Mouse (Mus musculus) intestine, embryonic 16.5 days (tissue): ENCODE data around the gene Stk38l. TPM values are rescaled to one million over a fixed set of nuclear protein-coding genes. Genes with fewer than 3 reads are reported as not detected.

Source experiments
- ATAC-seq: fragments of 200-750 bp; cut with Nextera tagmentation; 2 replicates; pipeline ENCODE4 v1.8.0; 2017; ENCODE audit warnings: moderate TSS enrichment, moderate library complexity
- H3K27ac ChIP-seq: fragments of 300-500 bp; sonication (generic); 2 replicates; pipeline ENCODE4 v1.5.1; 2014; ENCODE audit warnings: mild to moderate bottlenecking, low read length
- H3K27me3 ChIP-seq: fragments of 300-500 bp; sonication (generic); replicated peaks from 2 replicates; pipeline ENCODE4 v1.6.1; 2014; ENCODE audit warnings: low read length, control low read depth, mixed read lengths; ENCODE audit not compliant: control insufficient read depth, insufficient read depth
- H3K36me3 ChIP-seq: fragments of 300-500 bp; sonication (generic); 2 replicates; pipeline ENCODE4 v1.6.1; 2014; ENCODE audit warnings: low read length, control low read depth; ENCODE audit not compliant: control insufficient read depth, insufficient read depth
- H3K4me1 ChIP-seq: fragments of 300-500 bp; sonication (generic); 2 replicates; pipeline ENCODE4 v1.6.1; 2014; ENCODE audit warnings: low read length, control low read depth, mixed read lengths; ENCODE audit not compliant: control insufficient read depth, insufficient read depth
- H3K4me2 ChIP-seq: fragments of 300-500 bp; sonication (generic); 2 replicates; pipeline ENCODE4 v1.6.1; 2014; ENCODE audit warnings: low read depth, low read length, control low read depth
- H3K4me3 ChIP-seq: fragments of 300-500 bp; sonication (generic); 2 replicates; pipeline ENCODE4 v1.5.1; 2014; ENCODE audit warnings: mild to moderate bottlenecking, low read length
- H3K9ac ChIP-seq: fragments of 300-500 bp; sonication (generic); 2 replicates; pipeline ENCODE4 v1.6.1; 2014; ENCODE audit warnings: low read depth, low read length
- H3K9me3 ChIP-seq: fragments of 300-500 bp; sonication (generic); 2 replicates; pipeline ENCODE4 v1.6.1; 2016; ENCODE audit warnings: low read length, control low read depth; ENCODE audit not compliant: control insufficient read depth
- WGBS: fragments of 180-500 bp; shearing (Covaris S2); extraction: QIAGEN DNeasy Blood & Tissue Kit; methylation state at CpG from one replicate; pipeline ENCODE4 v1.1.7; 2014; 5-methylcytosine and 5-hydroxymethylcytosine counted together
- polyA plus RNA-seq: library from polyadenylated mRNA; unstranded; fragments of >200 nt; fragmentation: Nextera tagmentation; extraction: Ambion mirVana; gene quantifications from 2 replicates; pipeline ENCODE4 v1.2.1, GENCODE M21; 2015

The Stk38l gene
- polyA plus RNA-seq, 1 experiment from 2014 or later: 17.9 TPM

- H3K27me3 ChIP-seq: no peaks in the 10 kb centered on the region
- no peak for ATAC-seq
- H3K4me2 ChIP-seq: no peak overlapping the region
- no peaks in the 10 kb centered on the region for H3K36me3 ChIP-seq
- no peaks in the 10 kb centered on the region for H3K4me1 ChIP-seq
- H3K27ac ChIP-seq: no peak overlapping the region
- WGBS: 77% methylated on average over 5 of the region's 5 CpGs
- no peak overlapping the region for H3K4me3 ChIP-seq
- H3K9ac ChIP-seq: no peak overlapping the region
- no peaks in the 10 kb centered on the region for H3K9me3 ChIP-seq
Observed at GRCm38 (mm10) chr6:146697767-146698166, 27.0 kb upstream of the Stk38l start.

GRCm38 (mm10) chr6:146698376-146698775 is 26.4 kb upstream of the Stk38l start:
- 92% methylated on average over 4 of the region's 4 CpGs for WGBS
- no peak for ATAC-seq
- H3K27me3 ChIP-seq: no peaks in the 10 kb centered on the region

GRCm38 (mm10) chr6:146700461-146700860 is 24.3 kb upstream of the Stk38l start:
- Histone ChIP-seq H3K4me3 (no peak overlapping the region), H3K4me1 (no peaks in the 10 kb centered on the region), H3K27ac (no peak overlapping the region), H3K4me2 (no peak overlapping the region), H3K27me3 (no peaks in the 10 kb centered on the region), H3K36me3 (no peaks in the 10 kb centered on the region), H3K9ac (no peak overlapping the region), H3K9me3 (no peaks in the 10 kb centered on the region)
- no peak for ATAC-seq
- WGBS: 95% methylated on average over 1 of the region's 1 CpGs

More at GRCm38 (mm10) chr6:146698376-146698775, 26.4 kb upstream of the Stk38l start:
- H3K4me1 ChIP-seq: no peaks in the 10 kb centered on the region
- no peak overlapping the region for H3K27ac ChIP-seq
- H3K9me3 ChIP-seq: no peaks in the 10 kb centered on the region
- no peaks in the 10 kb centered on the region for H3K36me3 ChIP-seq
- no peak overlapping the region for H3K9ac ChIP-seq
- H3K4me2 ChIP-seq: no peak overlapping the region
- no peak overlapping the region for H3K4me3 ChIP-seq

GRCm38 (mm10) chr6:146702126-146702881 is 22.5 kb upstream of the Stk38l start:
- Histone ChIP-seq H3K27ac (no peak overlapping the region), H3K4me2 (no peak overlapping the region), H3K9ac (no peak overlapping the region), H3K9me3 (no peaks in the 10 kb centered on the region), H3K4me1 (no peaks in the 10 kb centered on the region), H3K36me3 (no peaks in the 10 kb centered on the region), H3K27me3 (no peaks in the 10 kb centered on the region), H3K4me3 (no peak overlapping the region)
- 53% methylated on average over 11 of the region's 11 CpGs for WGBS
- ATAC-seq: no peak

GRCm38 (mm10) chr6:146703351-146703750 is 21.4 kb upstream of the Stk38l start:
- no peak for ATAC-seq

GRCm38 (mm10) chr6:146705631-146706030 is 19.2 kb upstream of the Stk38l start:
- Histone ChIP-seq H3K4me1 (no peaks in the 10 kb centered on the region), H3K4me3 (no peak overlapping the region), H3K36me3 (no peaks in the 10 kb centered on the region), H3K27me3 (no peaks in the 10 kb centered on the region), H3K9ac (no peak overlapping the region), H3K4me2 (no peak overlapping the region), H3K9me3 (no peaks in the 10 kb centered on the region), H3K27ac (no peak overlapping the region)
- no peak for ATAC-seq
- 91% methylated on average over 1 of the region's 1 CpGs for WGBS

More at GRCm38 (mm10) chr6:146703351-146703750, 21.4 kb upstream of the Stk38l start:
- Histone ChIP-seq H3K4me1 (no peaks in the 10 kb centered on the region), H3K27me3 (no peaks in the 10 kb centered on the region), H3K4me2 (no peak overlapping the region), H3K27ac (no peak overlapping the region), H3K36me3 (no peaks in the 10 kb centered on the region), H3K9ac (no peak overlapping the region), H3K9me3 (no peaks in the 10 kb centered on the region), H3K4me3 (no peak overlapping the region)
- WGBS: 76% methylated on average over 3 of the region's 3 CpGs

GRCm38 (mm10) chr6:146719606-146720005 is 5.2 kb upstream of the Stk38l start:
- no peak for ATAC-seq
- 80% methylated on average over 1 of the region's 1 CpGs for WGBS
- H3K4me1 ChIP-seq: no peaks in the 10 kb centered on the region
- H3K4me3 ChIP-seq: no peak overlapping the region
- no peak overlapping the region for H3K9ac ChIP-seq
- H3K9me3 ChIP-seq: no peaks in the 10 kb centered on the region
- H3K27me3 ChIP-seq: no peaks in the 10 kb centered on the region
- no peak overlapping the region for H3K27ac ChIP-seq
- H3K36me3 ChIP-seq: no peaks in the 10 kb centered on the region
- H3K4me2 ChIP-seq: no peak overlapping the region

- no peaks in the 10 kb centered on the region for H3K36me3 ChIP-seq
- H3K9me3 ChIP-seq: no peaks in the 10 kb centered on the region
- no peak for ATAC-seq
- H3K4me2 ChIP-seq: no peak overlapping the region
- H3K27me3 ChIP-seq: no peaks in the 10 kb centered on the region
- H3K4me1 ChIP-seq: no peaks in the 10 kb centered on the region
- H3K9ac ChIP-seq: no peak overlapping the region
- no peak overlapping the region for H3K27ac ChIP-seq
- WGBS: 95% methylated on average over 3 of the region's 3 CpGs
- H3K4me3 ChIP-seq: no peak overlapping the region
Observed at GRCm38 (mm10) chr6:146723805-146724204, 990 bp upstream of the Stk38l start.

GRCm38 (mm10) chr6:146725384-146725791 is 593 bp downstream of the Stk38l start:
- no peaks in the 10 kb centered on the region for H3K9me3 ChIP-seq
- under 1% methylated on average over 30 of the region's 30 CpGs for WGBS
- peak overlapping the region; percentile 81 for H3K27ac ChIP-seq
- no peaks in the 10 kb centered on the region for H3K27me3 ChIP-seq
- H3K9ac ChIP-seq: peak overlapping the region; percentile 89
- H3K4me3 ChIP-seq: peak overlapping the region; percentile 92
- peak; percentile 59 for ATAC-seq
- H3K36me3 ChIP-seq: no peaks in the 10 kb centered on the region
- H3K4me2 ChIP-seq: peak overlapping the region; percentile 73
- no peaks in the 10 kb centered on the region for H3K4me1 ChIP-seq

- Histone ChIP-seq H3K4me3 (no peak overlapping the region), H3K9me3 (no peaks in the 10 kb centered on the region), H3K4me1 (peaks cover 21% of the 10 kb centered on the region), H3K27me3 (no peaks in the 10 kb centered on the region), H3K27ac (no peak overlapping the region), H3K36me3 (no peaks in the 10 kb centered on the region), H3K9ac (no peak overlapping the region), H3K4me2 (no peak overlapping the region)
- no peak for ATAC-seq
- WGBS: 87% methylated on average over 1 of the region's 1 CpGs
Observed at GRCm38 (mm10) chr6:146731031-146731430, 6.2 kb downstream of the Stk38l start.
